Mouse (Mus musculus): Measurements from ENCODE around the gene Dock8.

GRCm38 (mm10) chr19:25155250-25155649 lies 155.9 kb downstream of the Dock8 start:
- no peak for TF ChIP-seq CTCF (IDR thresholded peaks at IDR 0.05; ENCODE audit: low read depth, low read length)
- TF ChIP-seq POLR2A (IDR thresholded peaks at IDR 0.05; ENCODE audit: insufficient read depth, low read length), result no peak
- TF ChIP-seq EP300 (IDR thresholded peaks at IDR 0.05; ENCODE audit: insufficient read depth, low read depth, low read length), result no peak
